Mouse (Mus musculus) adrenal gland, postnatal 14 days (tissue): ENCODE results near the gene Mettl27. TPM values are rescaled to one million over a fixed set of nuclear protein-coding genes. Genes with fewer than 3 reads are reported as not detected.
"Not testable (repeated sequence)": the region's sequence is repeated elsewhere in the genome, so short reads cannot be mapped to it uniquely, and the experiment has no call there.

Source experiments
- DNase-seq: peaks from one replicate; pipeline ENCODE4 v3.0.0; 2021; ENCODE audit warnings: mixed read lengths
- total RNA-seq: library from RNA; stranded (reverse); gene quantifications from 2 replicates; pipeline ENCODE4 v1.2.3, GENCODE M21; 2021

The Mettl27 gene
- total RNA-seq, 1 experiment from 2014 or later, result 24.5 TPM

DNA sequence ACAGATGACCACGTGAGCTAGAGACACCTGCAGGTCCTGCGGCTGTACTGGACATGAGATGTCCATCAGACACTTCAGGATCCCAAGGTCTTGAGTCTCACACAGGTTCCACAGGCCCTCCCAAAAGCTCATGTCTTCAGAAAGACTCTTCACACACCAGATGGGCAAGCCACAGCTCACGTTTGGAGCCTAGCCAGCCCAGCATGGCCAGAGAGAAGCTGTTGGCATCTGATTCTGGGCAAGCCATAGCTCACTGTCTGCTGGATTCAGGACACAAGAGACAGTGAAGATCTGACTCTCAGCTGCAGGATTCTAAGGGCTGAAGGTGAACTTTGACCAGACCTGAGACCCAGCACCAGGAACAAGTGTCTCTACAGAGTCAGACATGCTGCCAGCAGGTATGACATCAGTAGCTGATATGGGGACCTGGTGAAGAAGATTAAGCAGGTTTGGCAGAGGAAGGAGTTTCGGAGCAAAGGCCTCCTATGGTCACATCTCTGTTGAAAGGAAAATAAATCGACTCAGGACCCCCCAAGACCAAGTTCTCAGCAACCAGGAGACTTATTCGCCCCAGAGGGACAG, 12.0 kb upstream of the Mettl27 start:
- DNase-seq, result no peak

GRCm38 (mm10) chr5:134921106-134921505, 11.1 kb upstream of the Mettl27 start:
- DNase-seq, result no peak

GRCm38 (mm10) chr5:134923141-134923540, 9.0 kb upstream of the Mettl27 start:
- no peak for DNase-seq

- no peak for DNase-seq
Observed at GRCm38 (mm10) chr5:134926726-134927125, 5.4 kb upstream of the Mettl27 start.

DNA sequence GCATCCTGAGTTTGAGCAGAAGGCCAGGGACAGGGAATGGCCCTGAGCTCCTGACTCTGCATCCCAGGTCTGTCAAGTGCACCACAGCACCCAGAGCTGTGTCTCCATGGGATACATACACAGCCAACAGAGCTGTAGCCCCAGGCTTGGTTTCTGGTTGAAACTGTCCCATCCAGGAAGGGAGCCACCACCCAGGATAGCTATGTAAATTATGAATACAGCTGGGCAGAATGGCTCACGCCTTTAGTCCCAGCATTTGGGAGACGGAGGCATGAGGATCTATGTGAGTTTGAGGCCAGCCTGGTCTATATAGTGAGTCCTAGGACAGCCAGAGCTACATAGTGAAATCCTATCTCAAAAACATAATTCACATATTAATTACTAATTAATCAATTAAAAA, 2.2 kb upstream of the Mettl27 start:
- DNase-seq, result no peak

GRCm38 (mm10) chr5:134932903-134933276, 722 bp downstream of the Mettl27 start:
- DNase-seq, result peak; percentile 79

GRCm38 (mm10) chr5:134933281-134933680, 1.1 kb downstream of the Mettl27 start:
- DNase-seq, result no peak

DNA sequence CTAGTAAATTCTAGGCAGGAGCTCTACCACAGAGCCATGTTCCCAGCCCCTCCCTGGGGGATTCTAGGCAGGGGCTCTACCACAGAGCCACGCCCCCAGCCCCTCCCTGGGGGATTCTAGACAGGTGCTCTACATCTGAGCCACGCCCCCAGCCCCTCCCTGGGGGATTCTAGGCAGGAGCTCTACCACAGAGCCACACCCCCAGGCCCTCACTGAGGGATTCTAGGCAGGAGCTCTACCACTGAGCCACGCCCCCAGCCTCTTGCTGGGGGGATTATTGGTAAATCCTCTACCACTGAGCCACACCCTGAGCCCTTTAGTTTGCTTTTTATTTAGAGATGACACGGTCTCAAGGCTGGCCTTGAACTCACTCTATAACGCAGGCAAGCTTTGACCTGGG, 1.5 kb downstream of the Mettl27 start:
- DNase-seq, result not testable (repeated sequence)

DNA sequence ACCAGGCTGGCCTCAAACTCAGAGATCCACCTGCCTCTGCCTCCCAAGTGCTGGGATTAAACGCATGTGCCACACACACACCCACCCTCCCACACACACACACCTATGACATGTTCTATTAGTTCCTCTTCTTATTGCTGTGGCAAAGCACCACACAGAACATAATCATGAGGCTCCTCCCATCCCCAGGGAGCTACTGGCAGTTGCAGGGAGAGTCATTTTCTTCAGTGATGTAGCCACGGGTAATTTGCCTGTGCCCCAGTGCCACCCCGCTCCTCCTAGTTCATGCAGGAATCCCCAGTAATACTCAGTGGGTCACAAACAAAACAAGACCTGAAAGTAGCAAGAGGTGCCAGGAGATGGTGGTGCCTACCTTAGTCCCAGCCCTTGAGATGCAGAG, 2.5 kb downstream of the Mettl27 start:
- no peak for DNase-seq

GRCm38 (mm10) chr5:134936051-134936450, 3.9 kb downstream of the Mettl27 start:
- DNase-seq, result no peak

DNA sequence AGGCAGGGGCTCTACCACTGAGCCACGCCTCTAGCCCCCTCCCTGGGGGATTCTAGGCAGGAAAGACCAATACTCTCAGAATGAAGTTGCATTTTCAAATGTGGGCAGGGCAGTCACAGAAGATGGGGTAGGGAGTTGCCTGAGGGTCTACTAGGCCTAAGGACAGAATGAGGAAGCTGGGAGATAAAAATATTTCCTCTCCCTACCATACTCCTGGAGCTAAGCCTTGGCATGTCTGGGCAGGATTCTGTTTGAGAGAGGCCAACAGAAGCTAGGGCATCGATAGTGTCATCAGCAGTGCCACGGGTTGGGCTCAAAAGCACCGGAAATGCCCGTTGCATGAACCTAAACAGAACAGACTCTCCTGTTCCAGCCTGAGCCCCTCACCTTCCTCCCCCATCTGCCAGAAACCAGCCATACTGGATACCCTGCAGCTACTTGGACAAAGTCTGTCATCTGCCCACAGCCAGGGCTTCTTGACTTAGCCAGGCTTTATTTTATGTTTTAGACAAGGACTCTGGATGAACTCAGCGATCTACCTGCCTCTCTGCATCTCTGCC, 4.5 kb downstream of the Mettl27 start:
- DNase-seq, result no peak

DNA sequence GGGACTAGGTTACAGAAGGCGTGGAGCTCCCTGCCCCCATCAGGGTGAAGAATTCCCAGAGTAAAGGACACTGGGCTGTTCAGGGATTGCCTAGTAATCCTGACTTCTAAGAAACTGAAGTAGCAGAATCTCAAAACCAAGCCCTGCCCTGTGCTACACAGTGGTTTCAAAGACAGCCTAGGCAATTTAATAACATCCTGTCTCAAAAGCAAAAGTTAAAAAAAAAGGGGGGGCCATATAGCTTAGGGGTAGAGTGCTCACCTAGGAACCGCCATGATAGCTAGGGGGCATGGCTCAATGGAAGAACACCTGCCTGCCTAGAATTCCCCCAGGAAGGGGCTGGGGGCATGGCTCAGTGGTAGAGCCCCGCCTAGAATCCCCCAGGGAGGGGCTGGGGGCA, 6.9 kb downstream of the Mettl27 start:
- no peak for DNase-seq

GRCm38 (mm10) chr5:134939554-134939953, 7.4 kb downstream of the Mettl27 start:
- DNase-seq, result not testable (repeated sequence)

GRCm38 (mm10) chr5:134941472-134942209, 9.5 kb downstream of the Mettl27 start:
- peak; percentile 33 for DNase-seq

DNA sequence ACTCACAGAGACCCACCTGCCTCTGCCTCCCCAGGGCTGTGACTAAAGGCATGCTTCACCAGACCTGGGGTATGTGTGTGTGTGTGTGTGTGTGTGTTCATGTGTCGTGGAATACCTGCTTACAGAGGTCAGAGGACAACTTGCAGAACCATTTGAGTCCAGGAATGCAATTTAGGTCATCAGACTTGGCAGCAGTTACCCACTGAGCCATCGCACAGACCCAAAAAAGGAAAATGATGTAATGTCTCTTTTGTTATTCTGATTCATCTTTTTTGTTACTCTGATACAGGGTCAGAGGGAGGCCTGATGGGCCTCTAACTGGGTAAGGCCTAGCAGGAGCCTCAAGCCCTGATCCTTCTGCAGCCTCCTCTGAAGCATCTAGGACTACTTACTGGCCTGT, 10.6 kb downstream of the Mettl27 start:
- peak; percentile 56 for DNase-seq

DNA sequence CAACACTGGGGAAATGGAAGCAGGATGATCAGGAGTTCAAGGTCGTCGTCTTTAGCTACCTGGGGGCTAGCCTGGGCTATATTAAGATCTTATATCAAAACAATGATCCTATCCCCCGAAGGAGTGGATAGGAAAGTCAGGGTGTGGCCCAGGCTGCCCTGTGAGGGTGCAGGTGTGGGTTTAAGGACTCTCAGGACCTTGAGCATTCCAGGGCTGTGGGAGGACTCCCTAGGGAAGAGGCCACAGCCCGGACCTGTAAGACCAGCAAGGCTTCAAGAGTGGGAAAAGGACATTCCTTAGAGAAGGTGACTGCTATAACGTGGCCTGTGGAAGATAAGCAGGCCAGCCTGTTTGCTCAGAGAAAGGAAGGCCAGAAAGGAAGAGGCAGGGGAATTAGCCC, 12.0 kb downstream of the Mettl27 start:
- no peak for DNase-seq

DNA sequence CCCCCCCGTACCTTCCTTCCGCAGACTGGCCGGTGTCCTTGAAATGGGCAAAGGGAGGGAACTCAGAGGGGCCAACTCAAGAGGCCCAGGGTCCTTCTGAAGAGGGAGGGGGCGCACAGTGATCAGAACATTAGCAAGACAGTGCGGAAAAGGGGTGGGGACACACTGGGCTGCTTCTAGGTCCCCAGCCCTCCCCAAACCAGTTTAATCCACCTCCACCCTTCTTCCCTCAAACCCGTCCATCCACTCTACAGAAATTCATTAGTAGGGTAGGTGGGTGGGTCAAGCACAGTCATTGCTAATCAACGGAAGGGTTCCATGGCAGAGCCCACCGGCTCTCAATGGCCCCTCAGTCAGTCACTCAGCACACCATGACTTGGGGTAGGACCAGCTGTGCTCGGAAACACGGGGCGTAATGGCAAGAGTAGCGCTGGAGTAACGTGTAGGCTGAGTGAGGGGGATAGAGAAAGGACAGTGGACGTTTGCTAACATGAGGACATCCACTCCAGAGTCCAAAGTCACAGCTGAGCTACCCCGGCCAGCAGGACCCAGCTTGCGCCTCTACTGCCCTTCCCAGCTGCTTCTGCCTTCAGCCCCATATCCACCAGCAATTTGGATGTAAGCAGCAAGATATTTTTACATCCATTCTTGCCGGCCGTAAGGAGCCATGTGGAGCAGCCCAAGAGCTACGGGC, 13.2 kb downstream of the Mettl27 start:
- DNase-seq, result no peak

DNA sequence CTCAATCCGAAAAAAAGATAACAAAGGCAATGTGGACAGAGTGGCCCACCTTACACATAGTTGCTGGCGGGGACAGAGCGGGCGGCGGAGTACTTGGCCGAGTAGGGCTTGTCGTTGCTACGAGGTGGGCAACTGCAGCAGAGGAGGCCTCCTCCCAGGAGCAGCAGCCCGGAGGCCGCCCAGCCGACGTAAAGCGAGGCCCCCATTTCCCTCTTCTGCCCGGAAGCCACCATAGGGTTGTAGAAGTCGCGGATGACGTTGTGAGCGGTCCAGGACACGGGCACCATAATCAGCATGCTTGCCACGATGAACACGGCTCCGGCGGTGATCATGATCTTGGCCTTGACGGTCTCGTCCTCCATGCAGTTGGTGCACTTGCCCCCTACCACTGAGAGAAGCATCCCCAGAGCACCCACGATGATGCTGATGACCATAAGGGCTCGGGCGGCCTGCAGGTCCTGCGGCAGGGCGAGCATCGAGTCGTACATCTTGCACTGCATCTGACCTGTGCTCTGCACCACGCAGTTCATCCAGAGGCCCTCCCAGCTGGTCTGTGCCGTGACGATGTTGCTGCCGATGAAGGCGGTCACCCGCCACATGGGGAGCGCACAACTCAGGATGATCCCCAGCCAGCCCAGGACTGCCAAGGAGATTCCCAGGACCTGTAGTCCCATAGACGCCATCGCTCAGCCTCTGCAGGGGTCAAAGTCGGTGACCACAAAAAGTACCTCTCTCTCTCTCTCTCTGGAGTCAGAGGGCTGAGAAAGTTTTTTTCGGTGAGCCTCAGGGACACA, 14.1 kb downstream of the Mettl27 start:
- no peak for DNase-seq

DNA sequence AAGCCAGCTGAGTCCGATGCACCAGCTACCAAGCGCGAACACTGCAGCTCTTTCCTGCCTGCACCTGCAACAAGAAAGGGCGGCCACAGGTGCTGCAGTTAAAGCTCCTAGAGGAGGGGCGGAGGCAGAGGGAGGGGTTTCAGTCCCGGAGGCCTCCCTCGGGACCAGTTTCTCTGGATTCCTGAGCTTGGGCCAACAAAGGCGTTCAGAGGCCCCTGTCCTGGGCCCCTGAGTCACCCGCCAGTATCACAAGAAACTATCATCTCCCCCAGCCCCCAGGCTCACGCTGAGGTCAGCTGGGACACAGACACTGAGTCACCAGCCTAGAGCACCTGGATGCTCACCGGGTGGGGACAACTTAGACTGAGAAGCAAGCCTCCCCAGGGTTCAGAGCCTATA, 14.7 kb downstream of the Mettl27 start, which contains the start of gene Cldn4:
Cldn4 (minus strand) TSS at position 78 of the 399 bp plus-strand sequence.
- DNase-seq, result no peak

- DNase-seq, result no peak
Observed at GRCm38 (mm10) chr5:134947420-134948084, 15.4 kb downstream of the Mettl27 start.

DNA sequence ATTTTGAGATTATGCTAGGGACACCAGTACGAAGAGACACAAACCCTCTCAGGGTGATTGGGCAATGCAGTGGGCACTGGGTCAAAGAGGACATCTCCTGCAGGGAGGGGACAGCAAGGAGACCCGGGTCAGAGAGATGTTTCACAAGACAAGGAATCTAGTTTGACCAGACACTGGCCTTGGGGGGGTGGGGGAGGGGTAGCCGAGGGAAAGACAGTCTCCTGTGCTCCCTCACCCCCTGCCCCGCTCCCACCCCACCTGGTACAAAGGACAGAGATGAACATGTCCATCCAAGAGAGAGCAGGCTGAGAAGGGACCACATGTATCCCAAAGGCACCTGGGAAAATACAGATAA, 15.9 kb downstream of the Mettl27 start:
- DNase-seq, result no peak
